Comparison of ENCODE assay signal across 13 mouse cellular contexts in genomic region chr7:117310586-117311200, GRCm38 (mm10).
DNase-seq lines count a peak whose midpoint lies in the region; ATAC-seq lines count a peak whose summit lies in the region.
"Had no signal": no experiment of that assay in that cellular context is flagged by ENCODE, and none has a peak within 500 bp of the region (broad histone marks: within the 10 kb centered on the region; RNA-seq: fewer than 3 reads in every experiment).

No protein-coding gene starts in this region.

- no peaks in the 10 kb centered on the region for H3K36me3 ChIP-seq in embryonic facial prominence, embryonic 14.5 days (ENCODE audit: control insufficient read depth, insufficient read depth, low read length)
- no peaks in the 10 kb centered on the region for H3K36me3 ChIP-seq in embryonic facial prominence, embryonic 10.5 days (replicated peaks)
- H3K36me3 ChIP-seq: hindbrain, embryonic 15.5 days had no signal

- no peak for ATAC-seq in embryonic facial prominence, embryonic 14.5 days (ENCODE audit: low read depth)
- ATAC-seq: liver, postnatal 0 days had no signal

- H3K4me2 ChIP-seq in embryonic facial prominence, embryonic 14.5 days (ENCODE audit: low read depth, low read length) = no peak overlapping the region
- H3K4me2 ChIP-seq: hindbrain, embryonic 15.5 days had no signal

- H3K9me3 ChIP-seq in embryonic facial prominence, embryonic 14.5 days (ENCODE audit: control insufficient read depth, low read length) = no peaks in the 10 kb centered on the region
- H3K9me3 ChIP-seq in embryonic facial prominence, embryonic 10.5 days = no peaks in the 10 kb centered on the region
- H3K9me3 ChIP-seq: hindbrain, embryonic 15.5 days had no signal

- no peak overlapping the region for H3K27ac ChIP-seq in embryonic facial prominence, embryonic 14.5 days (replicated peaks; ENCODE audit: low read depth, low read length)
- no peak overlapping the region for H3K27ac ChIP-seq in embryonic facial prominence, embryonic 10.5 days (replicated peaks)
- H3K27ac ChIP-seq: hindbrain, embryonic 15.5 days had no signal

- H3K4me1 ChIP-seq in embryonic facial prominence, embryonic 14.5 days (ENCODE audit: control insufficient read depth, insufficient read depth, low read length) = no peaks in the 10 kb centered on the region
- H3K4me1 ChIP-seq in embryonic facial prominence, embryonic 10.5 days = no peaks in the 10 kb centered on the region
- H3K4me1 ChIP-seq: hindbrain, embryonic 15.5 days; megakaryocyte, embryonic 14.5 days had no signal

- H3K9ac ChIP-seq in embryonic facial prominence, embryonic 14.5 days (ENCODE audit: low read depth, low read length) = no peak overlapping the region
- H3K9ac ChIP-seq: hindbrain, embryonic 15.5 days; liver, postnatal 0 days had no signal

- no peak overlapping the region for H3K4me3 ChIP-seq in embryonic facial prominence, embryonic 14.5 days (ENCODE audit: low read depth, low read length)
- no peak overlapping the region for H3K4me3 ChIP-seq in embryonic facial prominence, embryonic 10.5 days
- H3K4me3 ChIP-seq: hindbrain, embryonic 15.5 days; megakaryocyte, embryonic 14.5 days had no signal

- 60% methylated on average over 2 of the region's 2 CpGs for WGBS in embryonic facial prominence, embryonic 14.5 days
- WGBS in embryonic facial prominence, embryonic 10.5 days = 85% methylated on average over 2 of the region's 2 CpGs

- H3K27me3 ChIP-seq in embryonic facial prominence, embryonic 14.5 days (replicated peaks; ENCODE audit: control insufficient read depth, insufficient read depth, low read length) = no peaks in the 10 kb centered on the region
- H3K27me3 ChIP-seq in embryonic facial prominence, embryonic 10.5 days (replicated peaks; ENCODE audit: low read depth, poor library complexity, severe bottlenecking) = no peaks in the 10 kb centered on the region
- H3K27me3 ChIP-seq: hindbrain, embryonic 15.5 days; megakaryocyte, embryonic 14.5 days had no signal

- DNase-seq in embryonic facial prominence, embryonic 14.5 days (ENCODE audit: low spot score) = peak; percentile 58
- DNase-seq in embryonic facial prominence, embryonic 10.5 days (ENCODE audit: low spot score) = no peak
- DNase-seq in urinary bladder, postnatal 25 days (ENCODE audit: low spot score) = peak; percentile 19
- no peak for DNase-seq in urinary bladder, adult 2 months (ENCODE audit: low spot score)
- peak; percentile 76 for DNase-seq in heart, adult 8-10 months (ENCODE audit: low spot score)
- DNase-seq in liver = no peak
- DNase-seq in retina, postnatal 1 day = no peak
- no peak for DNase-seq in thymus, postnatal 0 days (ENCODE audit: low spot score)
- DNase-seq: cerebellum, adult 9-11 months; kidney, adult 8-10 months; liver, postnatal 0 days had no signal

Comparison
In these comparisons a context has a peak if more than half of its experiments do, and no peak if none do; other contexts are left out.
1. DNase-seq: peak in embryonic facial prominence, embryonic 14.5 days (single experiment), urinary bladder, postnatal 25 days (single experiment) and heart, adult 8-10 months (single experiment); none in embryonic facial prominence, embryonic 10.5 days (single experiment), urinary bladder, adult 2 months (single experiment), liver (single experiment), retina, postnatal 1 day (single experiment) and thymus, postnatal 0 days (single experiment).